Mouse (Mus musculus) midbrain, embryonic 11.5 days (tissue): ENCODE results near the gene Arid1a. TPM values are rescaled to one million over a fixed set of nuclear protein-coding genes. Genes with fewer than 3 reads are reported as not detected.
A peak's percentile ranks its signal among the peaks of the same experiment; 100 is the strongest.

ENCODE experiments used
- ATAC-seq: fragments of 200-750 bp; cut with Nextera tagmentation; 2 replicates; pipeline ENCODE4 v1.8.0; 2017; ENCODE audit warnings: moderate TSS enrichment, moderate library complexity; ENCODE audit not compliant: low FRiP score
- DNase-seq: peaks from one replicate; pipeline ENCODE4 v3.0.0; 2015; ENCODE audit warnings: low spot score; ENCODE audit errors: missing footprints
- H3K27ac ChIP-seq: fragments of 300-500 bp; sonication (generic); 2 replicates; pipeline ENCODE4 v1.5.1; 2014; ENCODE audit warnings: low read depth, low read length
- H3K27me3 ChIP-seq: fragments of 300-500 bp; sonication (generic); 2 replicates; pipeline ENCODE4 v1.6.1; 2014; ENCODE audit warnings: mild to moderate bottlenecking, low read length, moderate library complexity, mixed read lengths; ENCODE audit not compliant: control insufficient read depth, insufficient read depth
- H3K36me3 ChIP-seq: fragments of 300-500 bp; sonication (generic); 2 replicates; pipeline ENCODE4 v1.6.1; 2014; ENCODE audit warnings: mild to moderate bottlenecking, low read length, moderate library complexity, mixed read lengths; ENCODE audit not compliant: control insufficient read depth, insufficient read depth
- H3K4me1 ChIP-seq: fragments of 300-500 bp; sonication (generic); 2 replicates; pipeline ENCODE4 v1.6.1; 2014; ENCODE audit warnings: low read length; ENCODE audit not compliant: control insufficient read depth, insufficient read depth
- H3K4me2 ChIP-seq: fragments of 300-500 bp; sonication (generic); 2 replicates; pipeline ENCODE4 v1.6.1; 2014; ENCODE audit warnings: mild to moderate bottlenecking, moderate library complexity
- H3K4me3 ChIP-seq: fragments of 300-500 bp; sonication (generic); 2 replicates; pipeline ENCODE4 v1.5.1; 2014; ENCODE audit warnings: low read depth, low read length
- H3K9ac ChIP-seq: fragments of 300-500 bp; sonication (generic); 2 replicates; pipeline ENCODE4 v1.6.1; 2014; ENCODE audit warnings: low read length
- H3K9me3 ChIP-seq: fragments of 300-500 bp; sonication (generic); 2 replicates; pipeline ENCODE4 v1.6.1; 2016; ENCODE audit warnings: low read length; ENCODE audit not compliant: control insufficient read depth
- WGBS: fragments of 180-500 bp; shearing (Covaris S2); extraction: QIAGEN DNeasy Blood & Tissue Kit; methylation state at CpG from one replicate; pipeline ENCODE4 v1.1.7; 2014; 5-methylcytosine and 5-hydroxymethylcytosine counted together
- polyA plus RNA-seq: library from polyadenylated mRNA; unstranded; fragments of >200 nt; fragmentation: Nextera tagmentation; extraction: Ambion mirVana; gene quantifications from 2 replicates; pipeline ENCODE4 v1.2.1, GENCODE M21; 2014

The Arid1a gene
- polyA plus RNA-seq, 1 experiment from 2014 or later: 39.1 TPM

DNA sequence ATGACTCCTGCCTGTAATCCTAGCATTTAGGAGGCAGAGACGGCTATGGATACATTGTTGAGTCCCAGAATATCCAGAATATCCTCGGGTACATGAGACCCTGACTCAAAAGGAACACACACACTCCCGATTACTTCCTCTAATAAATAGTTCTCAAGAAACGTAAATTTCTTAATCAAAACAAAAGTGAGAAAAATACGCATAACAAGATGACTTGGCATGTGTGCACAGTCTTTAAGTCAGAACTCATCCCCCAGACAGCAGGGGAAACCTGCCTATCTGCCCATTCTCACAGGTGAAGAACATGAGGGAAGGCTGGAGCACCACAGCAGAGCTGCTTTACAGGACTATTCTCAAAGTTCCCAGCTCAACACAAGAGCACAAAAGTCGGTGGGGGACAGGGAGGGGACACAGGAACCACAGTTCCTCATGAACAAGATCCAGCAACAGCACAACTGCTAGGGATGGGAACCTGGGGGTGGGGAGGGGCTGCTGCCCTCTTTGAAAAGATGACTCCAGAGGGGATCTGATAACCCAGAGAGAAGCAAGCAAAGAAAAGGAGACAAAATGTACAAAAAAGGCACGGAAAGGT is 6.3 kb downstream of the Arid1a start:
- H3K4me2 ChIP-seq: peak overlapping the region; percentile 89
- 50% methylated on average over 7 of the region's 7 CpGs for WGBS
- peak overlapping the region; percentile 100 for H3K9ac ChIP-seq
- H3K9me3 ChIP-seq: no peaks in the 10 kb centered on the region
- H3K27me3 ChIP-seq: no peaks in the 10 kb centered on the region
- H3K27ac ChIP-seq: no peak overlapping the region
- peak; percentile 86 for DNase-seq
- peak overlapping the region; percentile 100 for H3K4me3 ChIP-seq
- ATAC-seq: no peak
- H3K36me3 ChIP-seq: peaks cover 2% of the 10 kb centered on the region
- H3K4me1 ChIP-seq: peaks cover 32% of the 10 kb centered on the region

DNA sequence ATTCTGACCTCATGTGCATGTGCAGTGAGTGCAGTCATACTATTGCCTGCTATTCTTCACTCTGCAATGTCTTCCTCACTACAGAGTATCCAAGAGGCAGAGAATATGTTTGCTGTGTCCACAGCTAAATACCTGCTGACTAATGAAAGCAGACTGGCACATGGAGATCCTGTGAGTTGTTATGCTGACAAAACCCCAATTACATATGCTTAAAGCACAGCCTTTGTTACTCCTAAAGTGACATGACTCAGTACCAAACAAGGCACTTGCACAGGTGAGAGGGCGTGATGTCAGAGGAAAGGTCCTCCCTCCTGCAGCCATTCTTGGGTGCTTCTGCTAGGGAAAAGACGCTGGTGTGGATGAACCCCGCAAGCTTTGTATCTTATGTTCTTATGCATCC is 21.3 kb downstream of the Arid1a start:
- DNase-seq (no peak), ATAC-seq (no peak)
- no peaks in the 10 kb centered on the region for H3K9me3 ChIP-seq
- WGBS: 87% methylated on average over 3 of the region's 3 CpGs
- H3K27me3 ChIP-seq: no peaks in the 10 kb centered on the region
- no peak overlapping the region for H3K4me3 ChIP-seq
- H3K4me2 ChIP-seq: no peak overlapping the region
- peaks cover 31% of the 10 kb centered on the region for H3K4me1 ChIP-seq
- no peak overlapping the region for H3K9ac ChIP-seq
- H3K36me3 ChIP-seq: no peaks in the 10 kb centered on the region
- H3K27ac ChIP-seq: no peak overlapping the region

DNA sequence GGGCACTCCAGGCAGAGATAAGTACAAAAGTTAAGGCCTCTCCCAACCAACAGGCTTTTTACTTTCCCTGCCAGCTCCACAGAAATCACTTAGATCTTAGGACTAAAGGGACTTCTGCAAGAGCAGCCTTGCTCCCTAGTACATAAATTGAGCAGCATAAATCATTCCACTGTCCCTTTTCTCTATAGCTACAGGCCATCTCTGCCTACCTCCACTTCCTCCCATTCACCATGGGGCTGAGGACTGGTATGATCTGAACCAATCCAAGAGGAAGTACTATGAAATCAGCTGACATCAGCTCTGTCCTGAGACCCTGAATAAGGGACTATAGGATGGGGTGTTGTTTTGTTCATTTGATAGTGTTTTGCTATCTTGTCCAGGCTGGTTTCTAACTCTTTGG is 26.4 kb downstream of the Arid1a start:
- Histone ChIP-seq H3K9ac (peak overlapping the region; percentile 36), H3K27ac (peak overlapping the region; percentile 86), H3K4me2 (peak overlapping the region; percentile 30), H3K4me3 (no peak overlapping the region), H3K4me1 (peaks cover 52% of the 10 kb centered on the region), H3K27me3 (no peaks in the 10 kb centered on the region), H3K36me3 (no peaks in the 10 kb centered on the region), H3K9me3 (no peaks in the 10 kb centered on the region)
- ATAC-seq: peak; percentile 49
- DNase-seq: peak; percentile 89

DNA sequence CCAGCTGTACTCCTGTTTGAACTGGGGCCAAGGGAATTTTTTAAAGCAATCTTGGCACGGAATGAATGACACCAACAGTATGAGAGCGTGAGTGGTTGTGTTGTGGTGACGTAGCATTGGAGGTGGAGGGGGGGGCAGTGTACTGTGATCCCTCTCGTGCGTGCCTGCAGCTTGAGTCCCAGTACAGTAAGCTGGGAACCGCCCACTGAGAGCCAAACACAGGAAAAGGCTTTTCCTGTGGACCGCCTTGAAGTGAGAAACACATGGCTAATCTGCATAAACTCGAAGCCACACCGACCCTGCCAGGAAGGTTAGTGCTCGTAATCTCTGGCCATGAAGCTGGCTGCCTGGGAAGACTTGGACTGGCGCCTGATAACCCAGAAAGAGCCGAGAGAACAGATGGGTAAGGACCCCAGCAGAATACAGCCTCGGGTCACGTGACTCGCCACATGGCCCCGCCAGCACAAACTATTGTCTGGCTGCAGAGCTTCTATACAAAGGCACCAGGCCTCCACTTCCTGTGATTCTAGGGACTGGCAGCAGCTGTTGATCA is 27.0 kb downstream of the Arid1a start:
- Histone ChIP-seq H3K4me3 (no peak overlapping the region), H3K9me3 (no peaks in the 10 kb centered on the region), H3K9ac (peak overlapping the region; percentile 36; the same call in 1 of the 2 replicates), H3K27me3 (no peaks in the 10 kb centered on the region), H3K36me3 (no peaks in the 10 kb centered on the region), H3K4me2 (peak overlapping the region; percentile 30), H3K27ac (peak overlapping the region; percentile 86), H3K4me1 (peaks cover 52% of the 10 kb centered on the region)
- 15% methylated on average over 16 of the region's 16 CpGs for WGBS
- DNase-seq (peak; percentile 94), ATAC-seq (peak; percentile 95)

DNA sequence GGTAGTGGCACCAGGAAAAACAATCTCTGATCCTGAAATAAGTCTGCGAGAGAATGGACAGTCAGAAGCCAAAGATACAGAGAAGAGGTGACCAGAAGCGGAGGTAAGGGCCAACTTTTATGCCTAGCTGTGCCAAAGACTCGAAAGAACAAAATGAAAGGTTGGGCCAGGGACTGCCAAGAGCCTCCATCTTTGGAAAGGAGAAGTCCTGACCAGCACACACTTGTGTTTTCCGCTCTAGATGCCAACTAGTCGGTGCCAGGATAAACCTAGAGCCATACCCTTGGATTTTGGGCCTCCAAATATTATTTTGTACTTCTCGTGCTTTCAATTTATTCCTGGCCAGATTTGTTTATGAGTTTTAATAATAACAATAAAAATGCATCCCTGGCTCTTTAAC is 27.6 kb downstream of the Arid1a start:
- Histone ChIP-seq H3K27me3 (no peaks in the 10 kb centered on the region), H3K4me1 (peaks cover 52% of the 10 kb centered on the region), H3K36me3 (no peaks in the 10 kb centered on the region), H3K27ac (peak overlapping the region; percentile 86; the same call in 1 of the 2 replicates), H3K4me2 (peak overlapping the region; percentile 30; the same call in 1 of the 2 replicates), H3K9ac (no peak overlapping the region), H3K9me3 (no peaks in the 10 kb centered on the region), H3K4me3 (no peak overlapping the region)
- no peak for DNase-seq
- no peak for ATAC-seq
- 87% methylated on average over 6 of the region's 6 CpGs for WGBS

DNA sequence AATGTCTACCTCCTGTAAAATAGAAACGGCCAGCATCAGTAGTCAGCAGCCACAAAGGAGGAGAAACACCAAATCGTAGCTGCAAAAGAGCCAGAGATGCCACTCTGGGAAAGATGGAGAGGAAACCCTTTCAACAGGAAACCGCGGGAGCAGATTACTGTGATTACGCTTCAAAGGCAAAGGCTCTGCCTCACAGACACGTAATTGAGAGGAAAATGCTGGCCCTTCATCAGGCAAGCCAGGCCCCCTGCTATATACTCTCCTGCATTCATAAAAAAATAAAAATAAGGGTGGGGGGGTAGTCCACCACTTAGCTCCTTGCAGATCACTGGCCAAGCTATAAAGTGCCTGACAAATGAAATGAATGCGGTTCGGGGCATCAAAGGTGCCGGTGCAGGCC is 28.3 kb downstream of the Arid1a start:
- no peak for DNase-seq
- no peaks in the 10 kb centered on the region for H3K36me3 ChIP-seq
- no peak overlapping the region for H3K4me2 ChIP-seq
- H3K4me1 ChIP-seq: peaks cover 49% of the 10 kb centered on the region
- H3K4me3 ChIP-seq: no peak overlapping the region
- no peak for ATAC-seq
- no peak overlapping the region for H3K27ac ChIP-seq
- WGBS: 46% methylated on average over 9 of the region's 9 CpGs
- no peaks in the 10 kb centered on the region for H3K27me3 ChIP-seq
- H3K9me3 ChIP-seq: no peaks in the 10 kb centered on the region
- H3K9ac ChIP-seq: no peak overlapping the region

DNA sequence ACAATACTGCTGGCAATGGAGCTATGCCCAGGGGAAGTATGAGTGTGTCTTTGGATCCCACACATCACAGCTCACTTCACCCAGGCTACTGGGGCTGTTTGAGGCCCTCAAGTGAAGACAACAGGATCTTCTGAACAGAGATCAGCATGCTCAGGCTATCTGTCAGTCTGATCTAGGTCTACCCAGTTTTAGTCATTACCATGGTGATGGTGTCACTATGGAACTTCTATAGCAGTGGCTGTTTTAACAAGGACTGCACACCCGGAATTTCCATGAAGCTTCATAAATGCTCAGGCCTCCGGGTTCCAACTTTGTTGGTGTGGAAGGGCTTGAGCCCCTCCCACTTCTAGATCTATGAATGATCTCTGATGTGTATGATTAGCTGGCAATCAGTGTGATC is 30.9 kb downstream of the Arid1a start:
- no peak for DNase-seq
- H3K4me1 ChIP-seq: peaks cover 27% of the 10 kb centered on the region
- no peaks in the 10 kb centered on the region for H3K27me3 ChIP-seq
- no peak overlapping the region for H3K4me3 ChIP-seq
- peaks cover 15% of the 10 kb centered on the region for H3K36me3 ChIP-seq
- 79% methylated on average over 2 of the region's 2 CpGs for WGBS
- ATAC-seq: no peak
- H3K27ac ChIP-seq: no peak overlapping the region
- no peak overlapping the region for H3K4me2 ChIP-seq
- no peaks in the 10 kb centered on the region for H3K9me3 ChIP-seq
- H3K9ac ChIP-seq: no peak overlapping the region

DNA sequence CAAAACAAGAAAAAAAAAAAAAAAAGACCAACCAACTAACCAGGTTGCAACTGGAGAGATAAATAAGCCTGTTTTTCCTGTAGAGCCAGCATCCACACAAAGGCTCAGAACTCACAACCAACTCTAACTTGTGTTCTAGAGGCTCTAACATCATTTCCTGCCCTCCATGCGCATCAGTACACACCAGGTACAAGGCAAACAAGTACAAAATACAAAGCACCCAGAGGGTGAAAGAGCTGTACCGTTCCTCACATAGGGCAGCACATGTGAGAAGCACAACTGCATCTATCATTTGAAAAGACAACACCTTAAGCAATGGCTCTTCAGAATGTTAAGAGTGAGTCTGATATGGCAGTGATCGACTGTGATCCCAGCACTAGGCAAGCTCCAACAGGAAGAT is 36.8 kb downstream of the Arid1a start:
- Histone ChIP-seq H3K27ac (no peak overlapping the region), H3K36me3 (peaks cover 38% of the 10 kb centered on the region), H3K9me3 (no peaks in the 10 kb centered on the region), H3K9ac (no peak overlapping the region), H3K4me3 (no peak overlapping the region), H3K4me1 (no peaks in the 10 kb centered on the region), H3K4me2 (no peak overlapping the region), H3K27me3 (no peaks in the 10 kb centered on the region)
- DNase-seq: no peak
- no peak for ATAC-seq
- WGBS: 93% methylated on average over 3 of the region's 3 CpGs

DNA sequence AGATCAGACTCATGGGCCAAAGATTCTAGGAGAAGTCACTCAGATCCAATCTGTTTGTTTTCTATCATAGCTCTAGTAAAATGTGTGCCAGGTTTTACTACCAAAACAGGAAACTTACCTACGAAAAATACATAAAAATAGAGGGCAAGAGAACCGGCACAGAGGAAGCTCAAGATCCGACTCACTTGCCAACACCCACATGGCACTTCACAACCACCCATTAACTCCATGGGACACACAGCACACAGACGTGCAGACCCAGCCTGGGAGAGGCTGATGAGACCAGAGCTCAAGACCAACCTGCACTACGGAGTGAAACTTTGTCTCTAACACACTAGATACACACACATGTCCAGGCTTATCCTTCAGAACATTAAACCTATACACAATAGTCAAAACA is 43.8 kb downstream of the Arid1a start:
- ATAC-seq (no peak), DNase-seq (no peak)
- H3K27ac ChIP-seq: no peak overlapping the region
- 88% methylated on average over 5 of the region's 5 CpGs for WGBS
- no peaks in the 10 kb centered on the region for H3K9me3 ChIP-seq
- H3K9ac ChIP-seq: no peak overlapping the region
- peaks cover 6% of the 10 kb centered on the region; the same call in 1 of the 2 replicates for H3K4me1 ChIP-seq
- H3K27me3 ChIP-seq: no peaks in the 10 kb centered on the region
- no peak overlapping the region for H3K4me3 ChIP-seq
- H3K4me2 ChIP-seq: no peak overlapping the region
- peaks cover 5% of the 10 kb centered on the region; the same call in 1 of the 2 replicates for H3K36me3 ChIP-seq
